Mouse (Mus musculus): ENCODE results near the gene Actl11.
A peak's percentile ranks its signal among the peaks of the same experiment; 100 is the strongest.

Gene Actl11

DNA sequence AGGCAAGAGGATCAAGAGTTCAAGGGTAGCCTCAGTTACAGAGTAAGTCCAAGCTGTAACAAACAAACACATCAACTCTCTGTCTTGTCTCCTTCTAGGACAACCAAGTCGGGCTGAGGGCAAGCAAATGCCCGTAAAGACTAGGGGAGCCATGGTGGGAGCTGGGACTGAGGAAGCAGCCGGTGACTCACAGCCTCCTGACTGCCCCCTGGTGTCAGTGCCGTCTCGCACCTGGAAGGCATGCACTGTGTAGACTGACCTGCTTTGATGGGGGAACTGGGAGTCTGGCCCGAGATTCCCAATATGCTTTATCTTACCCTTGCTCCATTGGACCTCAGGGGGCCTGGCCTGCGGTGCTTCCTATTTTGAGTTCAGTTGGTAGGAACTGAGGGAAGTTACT is 5.2 kb upstream of the Actl11 start:
- DNase-seq (ENCODE audit: low read depth), result no peak

GRCm38 (mm10) chr9:107923956-107924355 is 4.3 kb upstream of the Actl11 start:
- DNase-seq (ENCODE audit: low read depth), result no peak

DNA sequence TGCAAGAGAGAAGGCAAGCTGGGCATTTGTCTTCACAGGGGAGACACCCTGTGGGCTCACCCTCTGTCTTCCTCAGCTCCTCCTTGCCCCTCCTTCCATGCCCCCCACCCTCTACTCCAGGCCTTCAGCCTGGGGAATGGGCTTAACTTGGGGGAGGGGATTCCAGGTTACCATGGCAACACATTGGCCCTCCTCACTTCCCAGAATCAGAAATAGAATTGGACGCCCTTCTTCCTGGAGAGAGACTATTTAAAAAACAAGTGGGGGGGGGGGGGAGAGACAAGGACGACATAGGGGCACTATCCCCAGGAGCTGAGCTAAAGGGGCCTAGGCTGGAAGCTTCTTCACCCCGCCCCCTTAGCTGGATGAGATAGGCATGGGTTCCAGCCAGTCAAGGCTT is 3.0 kb upstream of the Actl11 start:
- no peak for DNase-seq (ENCODE audit: low read depth)

GRCm38 (mm10) chr9:107926920-107927420 is 1.3 kb upstream of the Actl11 start:
- DNase-seq (ENCODE audit: low read depth), result no peak

DNA sequence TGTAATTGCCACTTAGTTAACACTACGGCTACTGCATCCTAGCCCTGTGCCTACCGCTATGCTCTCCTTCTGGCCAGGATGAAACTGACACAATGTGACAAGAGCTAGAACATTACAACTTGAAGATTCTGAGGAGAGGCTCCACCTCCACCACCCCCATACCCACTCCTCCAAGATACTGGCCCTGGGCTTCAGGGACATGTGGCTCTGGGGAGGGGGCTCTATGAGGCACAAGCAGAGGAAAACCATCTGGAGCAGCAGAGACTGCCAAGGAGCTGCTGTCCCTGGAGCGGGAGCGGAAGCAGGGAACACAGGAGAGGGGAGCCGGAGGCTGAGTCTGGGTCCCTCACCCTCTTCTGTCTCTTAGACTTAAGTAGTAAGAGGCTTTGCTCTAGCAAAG is 520 bp upstream of the Actl11 start:
- no peak for DNase-seq (ENCODE audit: low read depth)

- DNase-seq (ENCODE audit: low read depth), result no peak
These were observed 4.0 kb downstream of the Actl11 start for GRCm38 (mm10) chr9:107932221-107932620.

DNA sequence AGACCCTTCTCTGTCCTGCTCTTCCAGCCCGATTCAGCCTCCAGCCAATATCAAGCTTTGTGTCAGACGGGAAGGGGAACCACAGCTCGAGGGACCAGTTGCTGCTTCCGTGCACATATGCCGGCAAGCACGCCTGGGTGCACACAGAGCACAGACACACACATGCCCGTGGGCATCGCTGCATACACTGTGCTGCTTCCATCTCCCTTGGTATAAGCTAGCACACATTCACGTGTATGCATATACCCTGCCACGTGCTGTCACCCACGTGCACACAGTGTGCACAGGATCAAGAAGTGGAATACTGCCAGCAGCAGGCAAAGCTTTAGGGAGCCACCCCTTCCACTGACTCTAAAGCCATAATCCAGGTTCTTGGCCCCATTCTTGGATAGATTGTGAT is 5.9 kb downstream of the Actl11 start:
- no peak for DNase-seq (ENCODE audit: low read depth)

DNA sequence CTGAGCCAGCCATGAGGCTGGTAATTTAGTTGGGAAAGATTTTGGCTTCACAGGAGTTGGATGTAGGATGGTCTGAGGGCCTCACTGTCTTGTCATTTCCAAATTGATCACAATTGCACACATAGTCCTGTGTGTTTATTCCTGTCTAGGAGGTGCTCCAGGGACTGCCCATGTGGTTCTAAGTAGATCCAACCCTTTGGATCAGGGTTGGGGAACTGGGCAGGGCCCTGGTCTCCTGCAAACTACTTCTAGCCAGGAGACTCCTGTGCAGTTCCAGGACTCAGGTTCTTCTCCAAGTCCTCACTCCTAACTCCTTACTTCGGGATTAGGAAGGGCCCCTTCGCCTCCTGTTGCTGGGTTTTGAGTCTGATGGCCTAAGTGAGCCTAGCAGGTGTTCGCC is 7.1 kb downstream of the Actl11 start, which contains the start of gene Camkv:
TSS of gene Camkv (plus strand) at position 301 of the 400 bp plus-strand sequence.
- DNase-seq (ENCODE audit: low read depth), result no peak

DNA sequence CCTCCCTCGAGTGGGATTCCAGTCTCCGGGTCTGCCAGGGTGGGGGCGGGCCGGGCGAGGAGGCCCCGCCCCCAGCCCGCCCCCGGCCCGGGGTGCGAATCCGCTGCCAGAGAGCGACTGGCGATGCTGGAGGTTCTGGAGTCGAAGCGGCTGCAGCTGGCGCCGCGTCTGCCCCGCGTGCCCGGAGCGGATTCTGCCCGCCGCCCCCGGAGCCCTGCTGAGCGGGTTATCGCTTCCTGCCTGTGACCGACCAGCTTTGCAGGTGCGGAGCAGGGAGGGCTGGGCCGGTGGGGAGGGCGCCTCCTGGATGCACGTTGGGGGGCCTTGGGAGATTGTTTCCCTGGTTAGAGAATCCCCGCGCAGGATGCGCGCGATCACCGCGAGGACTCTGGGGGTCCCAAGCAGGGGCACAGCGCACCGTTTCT is 7.5 kb downstream of the Actl11 start:
- DNase-seq (ENCODE audit: low read depth), result no peak

GRCm38 (mm10) chr9:107936215-107936822 is 8.1 kb downstream of the Actl11 start:
- no peak for DNase-seq (ENCODE audit: low read depth)

- DNase-seq (ENCODE audit: low read depth), result no peak
These were observed 8.6 kb downstream of the Actl11 start for GRCm38 (mm10) chr9:107936831-107937230.

- DNase-seq (ENCODE audit: low read depth), result no peak
These were observed 19.2 kb downstream of the Actl11 start for GRCm38 (mm10) chr9:107947241-107948194.

- no peak for DNase-seq (ENCODE audit: low read depth)
These were observed 21.1 kb downstream of the Actl11 start for GRCm38 (mm10) chr9:107949184-107949921.

- DNase-seq (ENCODE audit: low read depth), result no peak
These were observed 21.6 kb downstream of the Actl11 start, which contains the start of gene Traip for GRCm38 (mm10) chr9:107949922-107950235. Traip (plus strand) TSS chr9:107950136.

GRCm38 (mm10) chr9:107950460-107951355 is 22.4 kb downstream of the Actl11 start:
- DNase-seq (ENCODE audit: low read depth), result peak; percentile 70

DNA sequence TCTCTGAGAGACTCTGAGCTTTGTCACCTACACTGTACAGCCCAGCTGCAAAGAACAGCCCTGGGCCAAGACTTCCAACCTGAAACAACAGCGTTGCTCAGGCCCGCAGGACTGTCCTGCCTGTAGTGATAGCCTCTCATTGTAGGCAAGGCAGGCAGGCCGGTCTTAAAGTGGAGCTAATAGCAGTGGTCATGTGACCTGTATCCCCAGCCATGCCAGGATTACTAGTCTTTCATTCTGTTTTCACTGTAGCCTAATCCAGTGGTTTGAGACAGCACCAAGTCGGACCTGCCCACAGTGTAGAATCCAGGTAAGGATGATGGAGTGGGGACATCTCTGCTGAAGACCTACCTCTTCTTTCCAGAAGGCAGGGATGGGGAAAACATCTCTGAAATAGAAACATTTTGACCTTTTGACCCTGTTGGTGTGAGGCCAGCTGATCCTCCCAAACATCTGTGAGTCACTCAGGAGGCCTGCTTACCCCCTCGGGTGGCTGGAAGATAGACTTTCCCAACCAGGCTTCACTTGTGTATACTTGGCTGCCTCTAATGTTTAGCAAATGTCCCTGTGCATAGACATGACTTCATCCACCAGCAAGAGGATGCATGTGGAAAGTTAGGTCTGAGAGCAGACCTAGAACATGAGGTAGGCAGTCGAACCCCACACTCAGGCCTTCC is 27.5 kb downstream of the Actl11 start:
- DNase-seq (ENCODE audit: low read depth), result peak; percentile 37

- DNase-seq (ENCODE audit: low read depth), result no peak
These were observed 28.9 kb downstream of the Actl11 start for GRCm38 (mm10) chr9:107957141-107957540.

- DNase-seq (ENCODE audit: low read depth), result no peak
These were observed 31.6 kb downstream of the Actl11 start for GRCm38 (mm10) chr9:107959896-107960295.

DNA sequence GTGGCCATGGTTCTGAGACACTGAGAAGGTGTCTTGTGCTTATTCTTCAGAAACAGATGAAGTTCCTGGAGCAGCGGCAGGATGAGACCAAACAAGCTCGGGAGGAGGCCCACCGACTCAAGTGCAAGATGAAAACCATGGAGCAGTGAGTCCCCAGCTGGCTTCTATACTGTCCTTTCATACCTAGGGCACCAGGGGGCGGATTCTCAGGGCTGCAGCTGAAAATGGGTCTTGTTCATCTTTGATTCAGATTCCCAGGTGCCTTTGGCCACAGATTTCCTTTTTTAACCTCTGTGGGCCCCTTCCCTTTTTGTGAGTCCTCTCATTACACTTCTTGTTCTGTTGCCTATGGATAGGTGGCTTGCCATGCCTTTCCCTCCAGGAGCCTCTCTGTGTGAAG is 32.7 kb downstream of the Actl11 start:
- no peak for DNase-seq (ENCODE audit: low read depth)

GRCm38 (mm10) chr9:107961351-107961762 is 33.1 kb downstream of the Actl11 start:
- DNase-seq (ENCODE audit: low read depth), result no peak

DNA sequence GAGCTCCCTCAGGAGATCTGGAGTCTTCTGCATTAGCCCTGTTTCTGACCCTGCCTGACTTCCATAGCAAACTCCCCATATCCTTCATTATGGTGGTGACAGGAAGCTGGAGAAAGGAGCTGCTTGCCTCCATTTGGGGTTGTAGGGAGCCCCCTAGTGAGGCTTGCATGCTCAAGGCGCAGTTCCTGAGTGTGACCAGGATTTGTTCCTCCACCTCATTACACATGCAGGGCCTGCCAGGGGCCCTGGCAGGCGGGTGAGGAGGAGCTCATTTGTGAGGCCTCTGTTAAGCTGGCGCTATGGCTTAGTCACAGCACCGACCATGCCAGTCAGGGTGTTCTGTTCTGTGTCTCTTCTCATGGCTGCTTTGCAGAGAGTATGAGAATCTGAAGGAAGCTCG is 33.6 kb downstream of the Actl11 start:
- no peak for DNase-seq (ENCODE audit: low read depth)
